Mouse (Mus musculus) CH12.LX (cell line): ENCODE results near the gene Itgb3bp. TPM values are rescaled to one million over a fixed set of nuclear protein-coding genes. Genes with fewer than 3 reads are reported as not detected.

ENCODE experiments used
- DNase-seq: peaks from one replicate; pipeline ENCODE4 v3.0.0-alpha.2; 2013; ENCODE audit errors: extremely low read depth
- H3K27ac ChIP-seq: 2 replicates; pipeline ENCODE4 v1.5.1; 2012; ENCODE audit warnings: low read depth, mild to moderate bottlenecking, control low read depth, moderate library complexity; ENCODE audit not compliant: insufficient read depth
- H3K27me3 ChIP-seq: replicated peaks from 2 replicates; pipeline ENCODE3; 2012; ENCODE audit warnings: inconsistent platforms
- H3K36me3 ChIP-seq, 2 experiments: replicated peaks in 1 of 2; 2 replicates each; pipeline versions ENCODE3 to v1.6.1; 2012; ENCODE audit warnings: inconsistent platforms in 1 of 2, low read length in 1 of 2, mild to moderate bottlenecking in 1 of 2, mixed read lengths in 1 of 2, moderate library complexity in 1 of 2; ENCODE audit not compliant: control insufficient read depth in 1 of 2, insufficient read depth in 1 of 2
- H3K4me1 ChIP-seq, 2 experiments: 2 replicates each; pipeline ENCODE4 v1.6.1; 2012; ENCODE audit warnings: inconsistent platforms in 1 of 2, moderate library complexity in 1 of 2; ENCODE audit not compliant: insufficient read depth in 2 of 2, control insufficient read depth in 1 of 2
- H3K4me2 ChIP-seq: 2 replicates; pipeline ENCODE4 v1.6.1; 2012; ENCODE audit warnings: low read depth, mild to moderate bottlenecking, control low read depth; ENCODE audit not compliant: poor library complexity, insufficient read depth, severe bottlenecking
- H3K4me3 ChIP-seq, 3 experiments: fragments of 150-350 bp in 1 of 3; sonication (generic) in 1 of 3; replicated peaks in 1 of 3; 2 replicates each; pipeline versions ENCODE3 to v1.5.1; 2011 to 2012; ENCODE audit warnings: low read depth in 2 of 3, low read length in 2 of 3, mild to moderate bottlenecking in 2 of 3, moderate library complexity in 2 of 3, control low read depth in 1 of 3, improper control_type of control experiment in 1 of 3, inconsistent platforms in 1 of 3, mixed read lengths in 1 of 3; ENCODE audit not compliant: poor library complexity in 1 of 3
- H3K79me2 ChIP-seq: replicated peaks from 2 replicates; pipeline ENCODE4 v1.6.1; 2012; ENCODE audit warnings: mild to moderate bottlenecking, moderate library complexity; ENCODE audit not compliant: control insufficient read depth, poor library complexity, insufficient read depth, severe bottlenecking; ENCODE audit errors: extremely low read depth
- H3K9ac ChIP-seq: 2 replicates; pipeline ENCODE4 v1.6.1; 2012; ENCODE audit warnings: low read depth, mild to moderate bottlenecking, control low read depth, moderate library complexity; ENCODE audit not compliant: insufficient read depth
- H3K9me3 ChIP-seq: replicated peaks from 2 replicates; pipeline ENCODE3; 2012; ENCODE audit warnings: low read length, inconsistent platforms, mixed read lengths
- BHLHE40 ChIP-seq: IDR thresholded peaks from 2 replicates; pipeline ENCODE4 v1.6.1; 2011; ENCODE audit warnings: mild to moderate bottlenecking, low read depth, low read length, improper control_type of control experiment
- CHD2 ChIP-seq: IDR thresholded peaks from 2 replicates; pipeline ENCODE4 v1.6.1; 2011; ENCODE audit warnings: low read length, improper control_type of control experiment
- CTCF ChIP-seq, 2 experiments: IDR thresholded peaks in 1 of 2; conservative IDR thresholded peaks in 1 of 2; 2 replicates each; pipeline ENCODE4 v1.5.1; 2011 to 2012; ENCODE audit warnings: low read depth in 2 of 2, low read length in 2 of 2, improper control_type of control experiment in 1 of 2, inconsistent platforms in 1 of 2, mild to moderate bottlenecking in 1 of 2, moderate library complexity in 1 of 2
- GABPA ChIP-seq: IDR thresholded peaks from 2 replicates; pipeline ENCODE4 v1.6.1; 2012; ENCODE audit warnings: low read depth, low read length, improper control_type of control experiment, inconsistent platforms; ENCODE audit not compliant: insufficient replicate concordance
- HCFC1 ChIP-seq: IDR thresholded peaks from 2 replicates; pipeline ENCODE4 v1.6.1; 2012; ENCODE audit warnings: low read depth, mild to moderate bottlenecking, inconsistent platforms, low read length, improper control_type of control experiment
- IRF4 ChIP-seq: IDR thresholded peaks from 2 replicates; pipeline ENCODE4 v1.6.1; 2014; ENCODE audit warnings: low read depth, mild to moderate bottlenecking, inconsistent platforms, low read length, improper control_type of control experiment
- JUN ChIP-seq: IDR thresholded peaks from 2 replicates; pipeline ENCODE4 v1.6.1; 2011; ENCODE audit warnings: low read depth, mild to moderate bottlenecking, low read length, improper control_type of control experiment, moderate library complexity; ENCODE audit not compliant: insufficient read depth
- MAZ ChIP-seq: IDR thresholded peaks from 2 replicates; pipeline ENCODE4 v1.6.1; 2012; ENCODE audit warnings: low read depth, mild to moderate bottlenecking, inconsistent platforms, low read length, improper control_type of control experiment, moderate library complexity
- MEF2A ChIP-seq: IDR thresholded peaks from 2 replicates; pipeline ENCODE4 v1.6.1; 2014; ENCODE audit warnings: low read depth, mild to moderate bottlenecking, inconsistent platforms, low read length, improper control_type of control experiment, borderline replicate concordance
- MXI1 ChIP-seq: IDR thresholded peaks from 2 replicates; pipeline ENCODE4 v1.6.1; 2011; ENCODE audit warnings: mild to moderate bottlenecking, low read depth, low read length, improper control_type of control experiment
- NRF1 ChIP-seq: IDR thresholded peaks from 2 replicates; pipeline ENCODE4 v1.6.1; 2014; ENCODE audit warnings: low read depth, mild to moderate bottlenecking, inconsistent platforms, low read length, improper control_type of control experiment, moderate library complexity
- POLR2A ChIP-seq: IDR thresholded peaks from 2 replicates; pipeline ENCODE4 v1.6.1; 2011; ENCODE audit warnings: low read depth, mild to moderate bottlenecking, improper control_type of control experiment, low read length
- RAD21 ChIP-seq: IDR thresholded peaks from 2 replicates; pipeline ENCODE4 v1.6.1; 2011; ENCODE audit warnings: low read depth, mild to moderate bottlenecking, low read length, improper control_type of control experiment, moderate library complexity
- TBP ChIP-seq: conservative IDR thresholded peaks from 2 replicates; pipeline ENCODE4 v1.6.1; 2011; ENCODE audit warnings: low read depth, low read length, improper control_type of control experiment
- USF1 ChIP-seq: IDR thresholded peaks from 2 replicates; pipeline ENCODE4 v1.6.1; 2014; ENCODE audit warnings: low read depth, mild to moderate bottlenecking, inconsistent platforms, low read length, improper control_type of control experiment
- ZKSCAN1 ChIP-seq: IDR thresholded peaks from 2 replicates; pipeline ENCODE4 v1.6.1; 2012; ENCODE audit warnings: low read depth, inconsistent platforms, low read length, improper control_type of control experiment, borderline replicate concordance
- ZNF384 ChIP-seq: IDR thresholded peaks from 2 replicates; pipeline ENCODE4 v1.6.1; 2012; ENCODE audit warnings: low read depth, low read length, improper control_type of control experiment, inconsistent platforms
- dilution Hi-C: fragments of 300-500 bp; cut with MboI; formaldehyde crosslinking; loops from 2 replicates; pipeline ENCODE4 v1.14.3; 2020; ENCODE audit warnings: low sequenced_read_pairs; ENCODE audit not compliant: extremely low pct_unique_long_range_greater_than_20kb, extremely low pct_ligation_motif_present
- in situ Hi-C: fragments of 300-500 bp; cut with MboI; formaldehyde crosslinking; loops from 3 replicates; pipeline ENCODE4 v1.14.3; 2019; ENCODE audit warnings: low sequenced_read_pairs, low pct_ligation_motif_present, low pct_unique_long_range_greater_than_20kb, mixed read lengths
- polyA plus RNA-seq: library from polyadenylated mRNA; unstranded; fragments of >175 nt; gene quantifications from 2 replicates; pipeline ENCODE4 v1.2.1, GENCODE M21; 2012; ENCODE audit warnings: low read depth; ENCODE audit not compliant: insufficient read length
- total RNA-seq, 2 experiments: library from RNA; depleted of rRNA; stranded (reverse); fragments of 300-350 nt in 1 of 2; fragments of >200 nt in 1 of 2; gene quantifications; 2 replicates each; pipeline ENCODE4 v1.2.3; 2012 to 2014

The Itgb3bp gene
- total and polyA plus RNA-seq, 3 experiments, result 9.9 to 29.1 (median 22.0) TPM

GRCm38 (mm10) chr4:99958084-99958815, 28.6 kb upstream of the Itgb3bp start:
- peak; percentile 17 for DNase-seq
- H3K4me1 ChIP-seq, result peaks cover 0 to 23% of the 10 kb centered on the region in 2 experiments; a peak in 2 of 4 replicates
- dilution Hi-C loops, result no loop called here

GRCm38 (mm10) chr4:99957186-99957585, 27.6 kb upstream of the Itgb3bp start:
- H3K4me3 ChIP-seq, result no peak overlapping the region
- H3K79me2 ChIP-seq, result no peaks in the 10 kb centered on the region
- H3K36me3 ChIP-seq, result peaks cover 0 to 17% of the 10 kb centered on the region in 2 experiments
- DNase-seq, result no peak
- H3K9ac ChIP-seq, result no peak overlapping the region
- no peaks in the 10 kb centered on the region for H3K27me3 ChIP-seq
- dilution Hi-C loops (no loop called here), in situ Hi-C loops (no loop called here)
- H3K27ac ChIP-seq, result no peak overlapping the region
- no peak overlapping the region for H3K4me2 ChIP-seq
- peaks cover 0 to 23% of the 10 kb centered on the region in 2 experiments; a peak in 2 of 4 replicates for H3K4me1 ChIP-seq
- no peaks in the 10 kb centered on the region for H3K9me3 ChIP-seq
- no peak for TF ChIP-seq MEF2A
- no peak for TF ChIP-seq TBP
- no peak for TF ChIP-seq CHD2
- no peak for TF ChIP-seq CTCF (conservative IDR thresholded peaks at IDR 0.05 in 1 of 2, IDR thresholded peaks at IDR 0.05 in 1 of 2; ENCODE audit: low read depth in 2 of 2, low read length in 2 of 2)
- no peak for TF ChIP-seq ZKSCAN1
- no peak for TF ChIP-seq BHLHE40
- TF ChIP-seq ZNF384, result no peak
- TF ChIP-seq NRF1, result no peak
- no peak for TF ChIP-seq POLR2A
- TF ChIP-seq HCFC1, result no peak
- TF ChIP-seq IRF4, result no peak
- TF ChIP-seq USF1, result no peak
- TF ChIP-seq MXI1, result no peak
- no peak for TF ChIP-seq GABPA
- no peak for TF ChIP-seq MAZ
- no peak for TF ChIP-seq JUN

More at GRCm38 (mm10) chr4:99958084-99958815, 28.6 kb upstream of the Itgb3bp start:
- Histone ChIP-seq H3K36me3 (peaks cover 0 to 26% of the 10 kb centered on the region in 2 experiments), H3K79me2 (no peaks in the 10 kb centered on the region), H3K27me3 (no peaks in the 10 kb centered on the region), H3K4me2 (no peak overlapping the region), H3K27ac (no peak overlapping the region), H3K9me3 (no peaks in the 10 kb centered on the region), H3K4me3 (no peak overlapping the region), H3K9ac (no peak overlapping the region)
- no peak for TF ChIP-seq RAD21
- in situ Hi-C loops, result no loop called here
